Mouse (Mus musculus): ENCODE data around the gene Lgi2.

GRCm38 (mm10) chr5:52588650-52589049 lies 22.4 kb upstream of the Lgi2 start:
- TF ChIP-seq CTCF (IDR thresholded peaks at IDR 0.05; ENCODE audit: low read depth) (no peak), EP300 (IDR thresholded peaks at IDR 0.05; ENCODE audit: low read depth) (no peak)
